Mouse (Mus musculus) hindbrain, postnatal 0 days (tissue): ENCODE data around the gene Ccdc88c. TPM values are rescaled to one million over a fixed set of nuclear protein-coding genes. Genes with fewer than 3 reads are reported as not detected.

Source experiments
- ATAC-seq: fragments of 200-750 bp; cut with Nextera tagmentation; 2 replicates; pipeline ENCODE4 v1.8.0; 2017; ENCODE audit warnings: mild to moderate bottlenecking, moderate TSS enrichment, moderate library complexity
- DNase-seq: peaks from one replicate; pipeline ENCODE4 v3.0.0-alpha.2; 2015; ENCODE audit warnings: low spot score
- H3K27ac ChIP-seq: fragments of 300-500 bp; sonication (generic); 2 replicates; pipeline ENCODE4 v1.5.1; 2014; ENCODE audit warnings: mild to moderate bottlenecking
- H3K27me3 ChIP-seq: fragments of 300-500 bp; sonication (generic); 2 replicates; pipeline ENCODE4 v1.6.1; 2014; ENCODE audit warnings: low read length, mixed read lengths; ENCODE audit not compliant: insufficient read depth
- H3K36me3 ChIP-seq: fragments of 300-500 bp; sonication (generic); 2 replicates; pipeline ENCODE4 v1.6.1; 2014; ENCODE audit warnings: low read length, mixed read lengths; ENCODE audit not compliant: insufficient read depth
- H3K4me1 ChIP-seq: fragments of 300-500 bp; sonication (generic); 2 replicates; pipeline ENCODE4 v1.6.1; 2014; ENCODE audit warnings: antibody characterized with exemption, low read length, mixed read lengths; ENCODE audit not compliant: insufficient read depth
- H3K4me2 ChIP-seq: fragments of 300-500 bp; sonication (generic); 2 replicates; pipeline ENCODE4 v1.6.1; 2014; ENCODE audit warnings: low read depth, mild to moderate bottlenecking, low read length, moderate library complexity, mixed read lengths
- H3K4me3 ChIP-seq: fragments of 300-500 bp; sonication (generic); 2 replicates; pipeline ENCODE4 v1.5.1; 2014; ENCODE audit warnings: low read length
- H3K9ac ChIP-seq: fragments of 300-500 bp; sonication (generic); replicated peaks from 2 replicates; pipeline ENCODE4 v1.6.1; 2014; ENCODE audit warnings: mild to moderate bottlenecking, low read length, moderate library complexity, mixed read lengths
- H3K9me3 ChIP-seq: fragments of 300-500 bp; sonication (generic); 2 replicates; pipeline ENCODE4 v1.6.1; 2016; ENCODE audit warnings: low read length, mixed read lengths
- CTCF ChIP-seq: IDR thresholded peaks from 2 replicates; pipeline ENCODE4 v1.5.1; 2016; ENCODE audit warnings: antibody characterized with exemption, control low read depth, low read depth
- WGBS: fragments of 180-500 bp; shearing (Covaris S2); extraction: QIAGEN DNeasy Blood & Tissue Kit; methylation state at CpG from one replicate; pipeline ENCODE4 v1.1.7; 2014; 5-methylcytosine and 5-hydroxymethylcytosine counted together
- polyA plus RNA-seq: library from polyadenylated mRNA; unstranded; fragments of >200 nt; fragmentation: Nextera tagmentation; extraction: Ambion mirVana; gene quantifications from 2 replicates; pipeline ENCODE4 v1.2.1, GENCODE M21; 2015
- total RNA-seq: library from RNA; depleted of rRNA; stranded (reverse); fragments of >200 nt; gene quantifications from 2 replicates; pipeline ENCODE4 v1.2.3, GENCODE M21; 2014

Ccdc88c gene
- total and polyA plus RNA-seq, 2 experiments from 2014 or later = 11.2 to 17.7 TPM

- H3K4me3 ChIP-seq = no peak overlapping the region
- no peak for TF ChIP-seq CTCF
- H3K36me3 ChIP-seq = no peaks in the 10 kb centered on the region
- 61% methylated on average over 10 of the region's 10 CpGs for WGBS
- no peaks in the 10 kb centered on the region for H3K9me3 ChIP-seq
- ATAC-seq (no peak), DNase-seq (no peak)
- H3K9ac ChIP-seq = no peak overlapping the region
- no peak overlapping the region for H3K27ac ChIP-seq
- H3K4me1 ChIP-seq = peaks cover 26% of the 10 kb centered on the region
- no peak overlapping the region for H3K4me2 ChIP-seq
- H3K27me3 ChIP-seq = no peaks in the 10 kb centered on the region
Observed at GRCm38 (mm10) chr12:100985050-100985792, 43.6 kb downstream of the Ccdc88c start.

- DNase-seq (peak; percentile 66), ATAC-seq (peak; percentile 71)
- Histone ChIP-seq H3K9me3 (no peaks in the 10 kb centered on the region), H3K4me3 (no peak overlapping the region), H3K4me2 (no peak overlapping the region), H3K27ac (peak overlapping the region; percentile 7; the same call in 1 of the 2 replicates), H3K27me3 (no peaks in the 10 kb centered on the region), H3K4me1 (peaks cover 20% of the 10 kb centered on the region), H3K36me3 (no peaks in the 10 kb centered on the region), H3K9ac (no peak overlapping the region)
- WGBS = 25% methylated on average over 11 of the region's 11 CpGs
- TF ChIP-seq CTCF = peak; percentile 18; the same call in 1 of the 2 replicates
Observed at GRCm38 (mm10) chr12:100983565-100983964, 45.3 kb downstream of the Ccdc88c start.

GRCm38 (mm10) chr12:100982217-100982616 lies 46.6 kb downstream of the Ccdc88c start:
- Histone ChIP-seq H3K9me3 (no peaks in the 10 kb centered on the region), H3K36me3 (no peaks in the 10 kb centered on the region), H3K4me2 (no peak overlapping the region), H3K9ac (no peak overlapping the region), H3K4me3 (no peak overlapping the region), H3K4me1 (peaks cover 14% of the 10 kb centered on the region), H3K27ac (no peak overlapping the region), H3K27me3 (no peaks in the 10 kb centered on the region)
- no peak for TF ChIP-seq CTCF
- DNase-seq = no peak
- WGBS = 61% methylated on average over 8 of the region's 8 CpGs
- no peak for ATAC-seq

GRCm38 (mm10) chr12:100980551-100981008 lies 48.3 kb downstream of the Ccdc88c start:
- Histone ChIP-seq H3K4me2 (no peak overlapping the region), H3K9me3 (no peaks in the 10 kb centered on the region), H3K27me3 (no peaks in the 10 kb centered on the region), H3K9ac (no peak overlapping the region), H3K36me3 (no peaks in the 10 kb centered on the region), H3K4me3 (no peak overlapping the region), H3K4me1 (peaks cover 14% of the 10 kb centered on the region), H3K27ac (0 out of 2 replicates have a peak overlapping the region, but pooled peaks have one; percentile 15)
- DNase-seq (no peak), ATAC-seq (no peak)
- 47% methylated on average over 9 of the region's 9 CpGs for WGBS
- no peak for TF ChIP-seq CTCF

- no peak overlapping the region for H3K4me3 ChIP-seq
- no peak overlapping the region for H3K4me2 ChIP-seq
- H3K9me3 ChIP-seq = no peaks in the 10 kb centered on the region
- ATAC-seq (no peak), DNase-seq (no peak)
- no peaks in the 10 kb centered on the region for H3K36me3 ChIP-seq
- WGBS = 82% methylated on average over 5 of the region's 5 CpGs
- H3K27ac ChIP-seq = no peak overlapping the region
- H3K27me3 ChIP-seq = no peaks in the 10 kb centered on the region
- H3K4me1 ChIP-seq = peaks cover 14% of the 10 kb centered on the region
- no peak overlapping the region for H3K9ac ChIP-seq
- TF ChIP-seq CTCF = no peak
Observed at GRCm38 (mm10) chr12:100979616-100980015, 49.2 kb downstream of the Ccdc88c start.

GRCm38 (mm10) chr12:100977958-100978725 lies 50.7 kb downstream of the Ccdc88c start:
- H3K4me2 ChIP-seq = no peak overlapping the region
- no peak overlapping the region for H3K4me3 ChIP-seq
- DNase-seq (no peak), ATAC-seq (no peak)
- peaks cover 7% of the 10 kb centered on the region for H3K4me1 ChIP-seq
- H3K9ac ChIP-seq = no peak overlapping the region
- H3K9me3 ChIP-seq = no peaks in the 10 kb centered on the region
- no peak for TF ChIP-seq CTCF
- H3K36me3 ChIP-seq = no peaks in the 10 kb centered on the region
- H3K27ac ChIP-seq = no peak overlapping the region
- no peaks in the 10 kb centered on the region for H3K27me3 ChIP-seq
- WGBS = 73% methylated on average over 15 of the region's 15 CpGs
